Mouse (Mus musculus): ENCODE data around the gene Spock2. TPM values are rescaled to one million over a fixed set of nuclear protein-coding genes. Genes with fewer than 3 reads are reported as not detected.
"Not testable (repeated sequence)": the region's sequence is repeated elsewhere in the genome, so short reads cannot be mapped to it uniquely, and the experiment has no call there.

Gene Spock2
- polyA plus RNA-seq, 1 experiment, result 19.8 TPM

DNA sequence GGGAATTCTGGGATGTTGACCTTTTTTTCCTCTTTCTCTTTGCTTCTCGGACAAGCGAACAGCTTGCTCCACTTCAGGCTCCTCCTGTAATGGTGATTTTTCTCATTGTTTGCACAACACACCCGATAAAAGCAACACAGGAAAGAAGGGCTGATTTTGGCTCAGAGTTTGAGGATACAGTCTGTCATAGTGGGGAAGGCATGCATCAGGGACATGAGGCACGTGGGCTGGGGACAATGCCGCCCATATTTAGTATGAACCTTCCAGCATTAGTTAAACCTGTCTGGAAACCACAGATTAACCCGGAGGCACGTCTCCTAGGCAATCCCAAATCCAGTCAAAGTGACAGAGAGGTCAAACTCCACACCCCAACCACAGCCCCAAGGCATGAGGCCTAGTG is 30.9 kb downstream of the Spock2 start:
- Histone ChIP-seq H3K27ac (ENCODE audit: control insufficient read depth, insufficient read depth, low read length) (no peak overlapping the region), H3K36me3 (ENCODE audit: control insufficient read depth, insufficient read depth, low read length) (no peaks in the 10 kb centered on the region), H3K4me1 (replicated peaks; ENCODE audit: control insufficient read depth, insufficient read depth, low read length) (0 out of 2 replicates have a peak, but pooled peaks cover 4% of the 10 kb centered on the region), H3K27me3 (ENCODE audit: control insufficient read depth, insufficient read depth, low read length) (no peaks in the 10 kb centered on the region), H3K4me3 (ENCODE audit: control insufficient read depth, insufficient read depth, low read length) (no peak overlapping the region)
- no peak for TF ChIP-seq POLR2A (IDR thresholded peaks at IDR 0.05; ENCODE audit: control insufficient read depth, extremely low read depth, insufficient read depth, low read length, poor library complexity)
- DNase-seq, result no peak
- 95% methylated on average over 7 of the region's 7 CpGs for WGBS

DNA sequence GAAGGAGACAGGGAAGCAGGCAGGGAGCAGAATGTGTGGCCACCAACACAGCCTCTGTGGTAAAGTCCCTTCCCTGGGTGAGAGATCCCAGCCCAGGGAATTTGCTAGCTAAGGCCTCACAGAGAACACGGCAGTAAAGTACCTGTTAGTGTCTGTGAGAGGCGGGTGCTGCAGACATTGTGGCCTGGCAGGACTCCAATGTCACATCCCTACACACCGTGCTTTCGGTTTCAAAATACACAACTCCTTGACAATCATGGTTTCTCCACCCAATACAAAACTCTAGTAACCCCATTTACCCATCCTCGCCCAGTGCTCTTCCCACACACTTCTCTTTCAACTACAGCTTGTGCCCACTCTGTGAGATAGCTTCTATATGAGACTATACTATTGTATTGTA is 32.7 kb downstream of the Spock2 start:
- no peak overlapping the region for H3K27ac ChIP-seq (ENCODE audit: control insufficient read depth, insufficient read depth, low read length)
- WGBS, result 29% methylated on average over 5 of the region's 5 CpGs
- TF ChIP-seq CTCF (IDR thresholded peaks at IDR 0.05; ENCODE audit: borderline replicate concordance, control insufficient read depth, extremely low read depth, insufficient read depth, low read length, poor library complexity) (no peak), POLR2A (IDR thresholded peaks at IDR 0.05; ENCODE audit: control insufficient read depth, extremely low read depth, insufficient read depth, low read length, poor library complexity) (no peak)

DNA sequence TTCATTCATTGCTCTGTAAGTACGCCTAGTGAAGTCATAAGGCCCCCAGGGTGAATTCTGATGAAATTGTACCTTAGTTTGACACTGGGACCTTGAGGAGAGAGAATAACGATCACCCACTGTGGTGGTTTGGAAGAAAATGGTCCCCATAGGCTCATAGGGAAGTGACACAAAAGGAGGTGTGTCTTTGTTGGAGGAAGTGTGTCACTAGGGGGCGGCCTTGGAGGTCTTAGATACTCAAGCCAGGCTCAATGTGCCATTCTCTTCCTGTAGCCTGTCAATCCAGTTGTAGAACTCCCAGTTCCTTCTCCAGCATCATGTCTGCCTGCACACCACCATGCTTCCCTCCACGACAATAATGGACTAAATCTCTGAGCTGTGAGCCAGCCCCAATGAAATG is 34.7 kb downstream of the Spock2 start:
- H3K4me1 ChIP-seq (replicated peaks; ENCODE audit: control insufficient read depth, insufficient read depth, low read length), result 0 out of 2 replicates have a peak, but pooled peaks cover 4% of the 10 kb centered on the region
- 97% methylated on average over 4 of the region's 4 CpGs for WGBS
- no peak overlapping the region for H3K27ac ChIP-seq (ENCODE audit: control insufficient read depth, insufficient read depth, low read length)
- no peaks in the 10 kb centered on the region for H3K36me3 ChIP-seq (ENCODE audit: control insufficient read depth, insufficient read depth, low read length)
- no peak for DNase-seq
- H3K4me3 ChIP-seq (ENCODE audit: control insufficient read depth, insufficient read depth, low read length), result no peak overlapping the region
- TF ChIP-seq CTCF (IDR thresholded peaks at IDR 0.05; ENCODE audit: borderline replicate concordance, control insufficient read depth, extremely low read depth, insufficient read depth, low read length, poor library complexity), result no peak
- TF ChIP-seq POLR2A (IDR thresholded peaks at IDR 0.05; ENCODE audit: control insufficient read depth, extremely low read depth, insufficient read depth, low read length, poor library complexity), result no peak
- no peaks in the 10 kb centered on the region for H3K27me3 ChIP-seq (ENCODE audit: control insufficient read depth, insufficient read depth, low read length)

More for the DNA sequence above, 32.7 kb downstream of the Spock2 start:
- H3K36me3 ChIP-seq (ENCODE audit: control insufficient read depth, insufficient read depth, low read length), result no peaks in the 10 kb centered on the region
- no peak overlapping the region for H3K4me3 ChIP-seq (ENCODE audit: control insufficient read depth, insufficient read depth, low read length)
- H3K27me3 ChIP-seq (ENCODE audit: control insufficient read depth, insufficient read depth, low read length), result no peaks in the 10 kb centered on the region
- no peak for DNase-seq
- H3K4me1 ChIP-seq (replicated peaks; ENCODE audit: control insufficient read depth, insufficient read depth, low read length), result 0 out of 2 replicates have a peak, but pooled peaks cover 4% of the 10 kb centered on the region

DNA sequence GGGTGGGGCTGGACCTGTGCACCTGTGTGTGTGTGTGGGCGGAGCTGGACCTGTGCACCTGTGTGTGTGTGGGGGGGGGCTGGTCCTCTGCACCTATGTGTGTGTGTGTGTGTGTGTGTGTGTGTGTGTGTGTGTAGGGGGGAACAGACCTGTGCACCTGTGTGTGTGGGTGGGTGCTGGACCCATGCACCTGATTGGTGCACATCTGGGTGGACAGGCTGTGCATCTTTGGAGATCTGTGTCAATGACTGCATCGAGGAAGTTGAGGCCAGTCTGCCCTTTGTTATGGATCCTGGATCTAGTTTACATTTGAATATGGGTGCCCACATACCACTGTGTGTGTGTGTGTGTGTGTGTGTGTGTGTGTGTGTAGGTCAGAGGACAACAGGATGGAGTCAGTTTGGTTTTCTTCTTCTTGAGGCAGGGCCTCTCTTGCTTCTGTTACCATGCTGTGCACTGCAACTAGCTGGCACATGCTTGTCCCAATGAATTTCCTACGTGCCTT is 35.7 kb downstream of the Spock2 start:
- Histone ChIP-seq H3K27me3 (ENCODE audit: control insufficient read depth, insufficient read depth, low read length) (no peaks in the 10 kb centered on the region), H3K36me3 (ENCODE audit: control insufficient read depth, insufficient read depth, low read length) (no peaks in the 10 kb centered on the region), H3K4me3 (ENCODE audit: control insufficient read depth, insufficient read depth, low read length) (no peak overlapping the region), H3K4me1 (replicated peaks; ENCODE audit: control insufficient read depth, insufficient read depth, low read length) (peaks cover 5% of the 10 kb centered on the region; the same call in 1 of the 2 replicates), H3K27ac (ENCODE audit: control insufficient read depth, insufficient read depth, low read length) (no peak overlapping the region)
- WGBS, result 97% methylated on average over 3 of the region's 3 CpGs
- TF ChIP-seq POLR2A (IDR thresholded peaks at IDR 0.05; ENCODE audit: control insufficient read depth, extremely low read depth, insufficient read depth, low read length, poor library complexity) (no peak), CTCF (IDR thresholded peaks at IDR 0.05; ENCODE audit: borderline replicate concordance, control insufficient read depth, extremely low read depth, insufficient read depth, low read length, poor library complexity) (no peak)
- DNase-seq, result no peak

DNA sequence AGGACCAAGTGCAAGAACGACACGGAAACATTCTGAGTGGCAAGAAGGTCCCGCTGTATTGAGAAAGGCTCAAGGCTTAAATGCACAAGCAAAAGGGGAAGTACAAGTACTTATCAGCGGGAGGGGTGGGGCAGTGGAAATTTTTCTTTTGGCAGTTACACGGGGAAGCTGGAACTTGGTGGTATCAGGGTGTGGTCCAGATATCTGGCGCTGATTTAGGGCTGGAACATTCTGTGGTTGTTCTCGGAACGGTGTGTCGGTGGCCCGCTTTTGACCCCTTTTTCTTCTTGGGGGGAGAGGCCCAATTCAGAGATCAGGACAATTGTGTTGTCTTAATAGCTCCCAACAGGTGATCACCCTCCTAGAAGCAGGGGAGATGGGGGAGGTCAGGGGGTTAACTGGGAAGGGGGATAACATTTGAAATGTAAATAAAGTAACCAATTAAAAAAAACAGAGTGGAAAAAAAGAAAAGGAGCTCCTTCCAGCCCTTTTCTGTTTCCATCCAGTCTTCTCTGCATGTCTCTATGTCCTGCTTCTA is 41.6 kb downstream of the Spock2 start:
- H3K36me3 ChIP-seq (ENCODE audit: control insufficient read depth, insufficient read depth, low read length); H3K4me3 ChIP-seq (ENCODE audit: control insufficient read depth, insufficient read depth, low read length); DNase-seq; H3K27ac ChIP-seq (ENCODE audit: control insufficient read depth, insufficient read depth, low read length); H3K27me3 ChIP-seq (ENCODE audit: control insufficient read depth, insufficient read depth, low read length): not testable (repeated sequence)
- H3K4me1 ChIP-seq (replicated peaks; ENCODE audit: control insufficient read depth, insufficient read depth, low read length), result peaks cover 11% of the 10 kb centered on the region
- WGBS, result 88% methylated on average over 10 of the region's 10 CpGs

DNA sequence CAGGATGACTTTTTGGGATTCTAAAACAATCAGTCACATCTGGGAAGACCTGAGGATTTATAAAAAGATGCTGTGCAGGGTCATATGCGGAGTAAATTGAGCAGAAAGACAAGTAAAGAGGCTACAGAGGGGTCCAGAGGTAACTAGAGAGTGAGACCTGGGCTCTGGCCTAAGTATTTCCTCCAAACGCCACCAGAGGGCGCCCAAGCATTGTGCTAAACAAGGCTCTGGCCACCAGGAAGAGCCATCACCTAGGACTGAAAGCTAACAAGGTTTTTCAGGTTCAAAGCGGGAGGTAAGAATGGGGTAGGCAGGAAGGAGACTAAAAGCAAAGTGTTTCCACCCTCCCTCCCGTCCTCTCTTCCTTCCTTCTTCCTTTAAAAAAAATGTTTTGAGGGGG is 42.1 kb downstream of the Spock2 start:
- DNase-seq, result peak; percentile 83
- 3% methylated on average over 5 of the region's 5 CpGs for WGBS
- Histone ChIP-seq H3K27ac (ENCODE audit: control insufficient read depth, insufficient read depth, low read length) (no peak overlapping the region), H3K27me3 (ENCODE audit: control insufficient read depth, insufficient read depth, low read length) (no peaks in the 10 kb centered on the region), H3K4me1 (replicated peaks; ENCODE audit: control insufficient read depth, insufficient read depth, low read length) (peaks cover 11% of the 10 kb centered on the region), H3K36me3 (ENCODE audit: control insufficient read depth, insufficient read depth, low read length) (no peaks in the 10 kb centered on the region), H3K4me3 (ENCODE audit: control insufficient read depth, insufficient read depth, low read length) (no peak overlapping the region)
- peak; percentile 63; the same call in 1 of the 2 replicates for TF ChIP-seq CTCF (IDR thresholded peaks at IDR 0.05; ENCODE audit: borderline replicate concordance, control insufficient read depth, extremely low read depth, insufficient read depth, low read length, poor library complexity)
- no peak for TF ChIP-seq POLR2A (IDR thresholded peaks at IDR 0.05; ENCODE audit: control insufficient read depth, extremely low read depth, insufficient read depth, low read length, poor library complexity)

DNA sequence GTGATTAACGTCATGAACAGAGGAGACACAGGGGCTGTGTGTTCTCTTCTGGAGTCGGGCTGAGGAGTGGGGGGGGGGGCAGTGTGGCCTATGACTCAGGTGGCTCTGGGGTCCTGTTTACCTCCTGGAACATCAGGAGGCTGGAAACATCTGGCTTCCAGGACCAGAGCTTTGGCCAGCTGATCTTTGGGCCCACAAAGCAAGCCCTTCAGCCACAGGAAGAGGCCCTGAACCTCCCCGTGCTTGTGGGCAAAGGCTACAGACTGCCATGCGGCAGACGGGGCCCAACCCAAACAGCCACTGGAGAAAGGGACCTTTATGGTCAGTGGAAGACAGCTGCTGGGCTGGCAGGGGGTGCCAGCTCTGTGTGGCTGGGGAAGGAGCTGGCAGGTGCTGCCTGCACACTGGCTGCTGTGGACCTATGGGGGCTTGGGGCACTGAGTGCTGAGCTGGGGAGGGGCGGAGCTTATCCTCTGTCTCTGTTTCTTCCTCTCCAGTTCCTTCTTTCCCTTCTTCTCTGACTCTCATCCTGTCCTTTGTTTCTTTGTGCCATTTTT is 45.2 kb downstream of the Spock2 start:
- H3K36me3 ChIP-seq (ENCODE audit: control insufficient read depth, insufficient read depth, low read length), result no peaks in the 10 kb centered on the region
- no peak overlapping the region for H3K4me3 ChIP-seq (ENCODE audit: control insufficient read depth, insufficient read depth, low read length)
- TF ChIP-seq CTCF (IDR thresholded peaks at IDR 0.05; ENCODE audit: borderline replicate concordance, control insufficient read depth, extremely low read depth, insufficient read depth, low read length, poor library complexity), result no peak
- TF ChIP-seq POLR2A (IDR thresholded peaks at IDR 0.05; ENCODE audit: control insufficient read depth, extremely low read depth, insufficient read depth, low read length, poor library complexity), result no peak
- no peaks in the 10 kb centered on the region for H3K27me3 ChIP-seq (ENCODE audit: control insufficient read depth, insufficient read depth, low read length)
- H3K27ac ChIP-seq (ENCODE audit: control insufficient read depth, insufficient read depth, low read length), result no peak overlapping the region
- DNase-seq, result no peak
- 44% methylated on average over 6 of the region's 6 CpGs for WGBS
- H3K4me1 ChIP-seq (replicated peaks; ENCODE audit: control insufficient read depth, insufficient read depth, low read length), result peaks cover 14% of the 10 kb centered on the region
